Mouse (Mus musculus): ENCODE results near the gene Tbc1d8.

- TF ChIP-seq POLR2A (IDR thresholded peaks at IDR 0.05; ENCODE audit: control insufficient read depth in 1 of 2, insufficient read depth in 1 of 2, low read depth in 1 of 2, low read length in 2 of 2, poor library complexity in 1 of 2) (no peak), CTCF (IDR thresholded peaks at IDR 0.05 in 2 of 3, conservative IDR thresholded peaks at IDR 0.05 in 1 of 3; ENCODE audit: control insufficient read depth in 1 of 3, insufficient read depth in 1 of 3, low read depth in 2 of 3, low read length in 3 of 3, poor library complexity in 1 of 3, severe bottlenecking in 1 of 3) (no peak), USF1 (IDR thresholded peaks at IDR 0.05; ENCODE audit: low read depth, low read length) (no peak), RAD21 (IDR thresholded peaks at IDR 0.05; ENCODE audit: low read depth, low read length) (no peak), MAZ (IDR thresholded peaks at IDR 0.05; ENCODE audit: low read depth, low read length) (no peak)
Observed at GRCm38 (mm10) chr1:39344981-39345600, 133.5 kb downstream of the Tbc1d8 start.
